Mouse (Mus musculus): ENCODE results near the gene Brd2.

GRCm38 (mm10) chr17:34107109-34107867 is 15.1 kb downstream of the Brd2 start:
- TF ChIP-seq FLI1 (IDR thresholded peaks at IDR 0.05; ENCODE audit: low read length) (no peak), GATA1 (IDR thresholded peaks at IDR 0.05; ENCODE audit: borderline replicate concordance, low read length) (no peak)
